Mouse (Mus musculus): ENCODE results near the gene Dpysl5. TPM values are rescaled to one million over a fixed set of nuclear protein-coding genes. Genes with fewer than 3 reads are reported as not detected.

The Dpysl5 gene
- total RNA-seq, 1 experiment from 2014 or later = not detected

GRCm38 (mm10) chr5:30796125-30796524 is 84.8 kb downstream of the Dpysl5 start:
- ATAC-seq (replicated peaks in 1 of 2; ENCODE audit: insufficient read depth in 1 of 2, low FRiP score in 2 of 2, low TSS enrichment in 1 of 2, low read depth in 1 of 2, poor library complexity in 2 of 2, severe bottlenecking in 2 of 2) = peak in 1 of 2 experiments; percentile 59; a peak in 3 of 4 replicates

GRCm38 (mm10) chr5:30797482-30797881 is 86.1 kb downstream of the Dpysl5 start:
- ATAC-seq (replicated peaks in 1 of 2; ENCODE audit: insufficient read depth in 1 of 2, low FRiP score in 2 of 2, low TSS enrichment in 1 of 2, low read depth in 1 of 2, poor library complexity in 2 of 2, severe bottlenecking in 2 of 2) = peak; percentile 23 to 30; a peak in 1 of 4 replicates

GRCm38 (mm10) chr5:30797982-30798381 is 86.6 kb downstream of the Dpysl5 start:
- ATAC-seq (replicated peaks in 1 of 2; ENCODE audit: insufficient read depth in 1 of 2, low FRiP score in 2 of 2, low TSS enrichment in 1 of 2, low read depth in 1 of 2, poor library complexity in 2 of 2, severe bottlenecking in 2 of 2) = no peak

GRCm38 (mm10) chr5:30798965-30799364 is 87.6 kb downstream of the Dpysl5 start:
- ATAC-seq (replicated peaks in 1 of 2; ENCODE audit: insufficient read depth in 1 of 2, low FRiP score in 2 of 2, low TSS enrichment in 1 of 2, low read depth in 1 of 2, poor library complexity in 2 of 2, severe bottlenecking in 2 of 2) = no peak

- ATAC-seq (replicated peaks in 1 of 2; ENCODE audit: insufficient read depth in 1 of 2, low FRiP score in 2 of 2, low TSS enrichment in 1 of 2, low read depth in 1 of 2, poor library complexity in 2 of 2, severe bottlenecking in 2 of 2) = no peak
Observed at GRCm38 (mm10) chr5:30802724-30803467, 91.5 kb downstream of the Dpysl5 start.

- ATAC-seq (replicated peaks in 1 of 2; ENCODE audit: insufficient read depth in 1 of 2, low FRiP score in 2 of 2, low TSS enrichment in 1 of 2, low read depth in 1 of 2, poor library complexity in 2 of 2, severe bottlenecking in 2 of 2) = peak; percentile 49 to 86; a peak in 3 of 4 replicates
Observed at GRCm38 (mm10) chr5:30806106-30806505, 94.7 kb downstream of the Dpysl5 start.

- ATAC-seq (replicated peaks in 1 of 2; ENCODE audit: insufficient read depth in 1 of 2, low FRiP score in 2 of 2, low TSS enrichment in 1 of 2, low read depth in 1 of 2, poor library complexity in 2 of 2, severe bottlenecking in 2 of 2) = peak; percentile 83 to 90
Observed at GRCm38 (mm10) chr5:30814424-30815119, 103.2 kb downstream of the Dpysl5 start, which contains the start of gene Mapre3. Gene Mapre3 (plus strand): TSS chr5:30814641.

- no peak for ATAC-seq (replicated peaks in 1 of 2; ENCODE audit: insufficient read depth in 1 of 2, low FRiP score in 2 of 2, low TSS enrichment in 1 of 2, low read depth in 1 of 2, poor library complexity in 2 of 2, severe bottlenecking in 2 of 2)
Observed at GRCm38 (mm10) chr5:30815120-30815465, 103.7 kb downstream of the Dpysl5 start.

- ATAC-seq (replicated peaks in 1 of 2; ENCODE audit: insufficient read depth in 1 of 2, low FRiP score in 2 of 2, low TSS enrichment in 1 of 2, low read depth in 1 of 2, poor library complexity in 2 of 2, severe bottlenecking in 2 of 2) = no peak
Observed at GRCm38 (mm10) chr5:30816261-30816791, 105.0 kb downstream of the Dpysl5 start.

GRCm38 (mm10) chr5:30818758-30819309 is 107.5 kb downstream of the Dpysl5 start:
- ATAC-seq (replicated peaks in 1 of 2; ENCODE audit: insufficient read depth in 1 of 2, low FRiP score in 2 of 2, low TSS enrichment in 1 of 2, low read depth in 1 of 2, poor library complexity in 2 of 2, severe bottlenecking in 2 of 2) = no peak

GRCm38 (mm10) chr5:30822689-30823088 is 111.3 kb downstream of the Dpysl5 start:
- no peak for ATAC-seq (replicated peaks in 1 of 2; ENCODE audit: insufficient read depth in 1 of 2, low FRiP score in 2 of 2, low TSS enrichment in 1 of 2, low read depth in 1 of 2, poor library complexity in 2 of 2, severe bottlenecking in 2 of 2)

- ATAC-seq (replicated peaks in 1 of 2; ENCODE audit: insufficient read depth in 1 of 2, low FRiP score in 2 of 2, low TSS enrichment in 1 of 2, low read depth in 1 of 2, poor library complexity in 2 of 2, severe bottlenecking in 2 of 2) = no peak
Observed at GRCm38 (mm10) chr5:30823091-30823490, 111.7 kb downstream of the Dpysl5 start.

GRCm38 (mm10) chr5:30824124-30824988 is 113.0 kb downstream of the Dpysl5 start:
- ATAC-seq (replicated peaks in 1 of 2; ENCODE audit: insufficient read depth in 1 of 2, low FRiP score in 2 of 2, low TSS enrichment in 1 of 2, low read depth in 1 of 2, poor library complexity in 2 of 2, severe bottlenecking in 2 of 2) = no peak

GRCm38 (mm10) chr5:30825166-30825565 is 113.8 kb downstream of the Dpysl5 start:
- ATAC-seq (replicated peaks in 1 of 2; ENCODE audit: insufficient read depth in 1 of 2, low FRiP score in 2 of 2, low TSS enrichment in 1 of 2, low read depth in 1 of 2, poor library complexity in 2 of 2, severe bottlenecking in 2 of 2) = no peak

- no peak for ATAC-seq (replicated peaks in 1 of 2; ENCODE audit: insufficient read depth in 1 of 2, low FRiP score in 2 of 2, low TSS enrichment in 1 of 2, low read depth in 1 of 2, poor library complexity in 2 of 2, severe bottlenecking in 2 of 2)
Observed at GRCm38 (mm10) chr5:30825821-30826220, 114.5 kb downstream of the Dpysl5 start.

- no peak for ATAC-seq (replicated peaks in 1 of 2; ENCODE audit: insufficient read depth in 1 of 2, low FRiP score in 2 of 2, low TSS enrichment in 1 of 2, low read depth in 1 of 2, poor library complexity in 2 of 2, severe bottlenecking in 2 of 2)
Observed at GRCm38 (mm10) chr5:30833416-30833815, 122.1 kb downstream of the Dpysl5 start.

GRCm38 (mm10) chr5:30839731-30840130 is 128.4 kb downstream of the Dpysl5 start:
- no peak for ATAC-seq (replicated peaks in 1 of 2; ENCODE audit: insufficient read depth in 1 of 2, low FRiP score in 2 of 2, low TSS enrichment in 1 of 2, low read depth in 1 of 2, poor library complexity in 2 of 2, severe bottlenecking in 2 of 2)
